ENCODE assay signal across 26 mouse cellular contexts in the genomic region with DNA sequence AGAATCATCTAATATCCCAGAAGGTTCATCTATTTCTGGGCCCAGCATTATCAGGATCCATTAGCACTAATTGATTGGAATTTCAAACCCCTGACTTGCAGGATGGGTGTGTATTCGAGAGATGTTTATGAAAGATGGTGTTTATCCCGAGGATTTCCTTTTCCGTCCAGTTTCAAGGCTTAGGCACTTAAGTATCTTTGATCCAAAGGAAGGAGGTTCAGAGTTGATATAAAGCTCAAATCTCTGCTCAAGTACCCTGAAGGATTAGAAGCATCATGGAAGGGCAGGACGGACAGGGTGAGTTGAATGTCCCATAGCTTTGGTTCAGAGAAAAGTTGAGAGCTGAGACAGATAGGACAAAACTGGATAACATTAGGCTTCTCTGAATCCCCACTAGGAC. TPM values are rescaled to one million over a fixed set of nuclear protein-coding genes. Genes with fewer than 3 reads are reported as not detected.
DNase-seq lines count a peak whose midpoint lies in the region; ATAC-seq and TF ChIP-seq lines count a peak whose summit lies in the region.
"Had no signal": no experiment of that assay in that cellular context is flagged by ENCODE, and none has a peak within 500 bp of the region (broad histone marks: within the 10 kb centered on the region; RNA-seq: fewer than 3 reads in every experiment).

No protein-coding gene starts in this region.

- peaks cover 21% of the 10 kb centered on the region for H3K4me1 ChIP-seq in heart, adult 2 months (ENCODE audit: control insufficient read depth, insufficient read depth, low read length)
- H3K4me1 ChIP-seq in heart, embryonic 14.5 days (ENCODE audit: control insufficient read depth in 2 of 2, insufficient read depth in 2 of 2, low read length in 2 of 2) = peaks cover 45 to 78% of the 10 kb centered on the region in 2 experiments
- H3K4me1 ChIP-seq in heart, embryonic 10.5 days = peaks cover 61% of the 10 kb centered on the region
- H3K4me1 ChIP-seq in heart, postnatal 0 days (ENCODE audit: control insufficient read depth, insufficient read depth) = peaks cover 62% of the 10 kb centered on the region
- H3K4me1 ChIP-seq: forebrain, embryonic 13.5 days had no signal

- no peak overlapping the region for H3K9ac ChIP-seq in heart, adult 2 months (ENCODE audit: low read depth, low read length)
- peak overlapping the region; percentile 61 for H3K9ac ChIP-seq in heart, embryonic 14.5 days (ENCODE audit: low read length)
- H3K9ac ChIP-seq in heart, postnatal 0 days (replicated peaks; ENCODE audit: low read depth, low read length) = no peak overlapping the region
- H3K9ac ChIP-seq: embryonic facial prominence, embryonic 13.5 days; forebrain, embryonic 13.5 days; hindbrain, embryonic 13.5 days; intestine, embryonic 15.5 days had no signal

- intact Hi-C loops in heart, adult 2 months (cut with DNase I) = no loop called here
- intact Hi-C loops in heart, postnatal 36 days (cut with DNase I) = no loop called here

- H3K27ac ChIP-seq in heart, adult 2 months = peak overlapping the region; percentile 39
- H3K27ac ChIP-seq in heart, embryonic 14.5 days (replicated peaks in 1 of 2; ENCODE audit: control insufficient read depth in 1 of 2, insufficient read depth in 1 of 2, low read depth in 2 of 2, low read length in 2 of 2) = peak overlapping the region; percentile 41 to 81; a peak in 3 of 4 replicates
- H3K27ac ChIP-seq in heart, embryonic 10.5 days = no peak overlapping the region
- peak overlapping the region; percentile 78 for H3K27ac ChIP-seq in heart, postnatal 0 days (ENCODE audit: low read depth)
- H3K27ac ChIP-seq: embryonic facial prominence, embryonic 10.5 days; embryonic facial prominence, embryonic 13.5 days; forebrain, embryonic 10.5 days; forebrain, embryonic 13.5 days; hindbrain, embryonic 10.5 days; hindbrain, embryonic 13.5 days; intestine, embryonic 15.5 days had no signal

- DNase-seq in heart, adult 2 months = no peak
- no peak for DNase-seq in heart, postnatal 36 days
- DNase-seq in heart, embryonic 10.5 days (ENCODE audit: low spot score) = no peak
- no peak for DNase-seq in heart, postnatal 0 days (ENCODE audit: low spot score)
- no peak for DNase-seq in heart, adult 11 months
- DNase-seq: adrenal gland, adult 8-10 months; adrenal gland, postnatal 25 days; cerebellum, adult 11-12 months; cerebellum, adult 8-10 months; cerebellum, postnatal 10 days; cerebellum, postnatal 36 days; embryo, embryonic 11 days; gastrocnemius, postnatal 10 days; kidney, adult 11 months; kidney, adult 8-10 months had no signal

- TF ChIP-seq EP300 in heart, adult 2 months (IDR thresholded peaks at IDR 0.05; ENCODE audit: insufficient read depth, low read depth, low read length) = no peak
- TF ChIP-seq EP300 in heart, postnatal 0 days (IDR thresholded peaks at IDR 0.05; ENCODE audit: low read depth) = no peak

- TF ChIP-seq CTCF in heart, adult 2 months (IDR thresholded peaks at IDR 0.05) = no peak
- TF ChIP-seq CTCF in heart, postnatal 0 days (IDR thresholded peaks at IDR 0.05; ENCODE audit: low read depth) = no peak

- H3K4me2 ChIP-seq in heart, embryonic 14.5 days (ENCODE audit: low read length) = peak overlapping the region; percentile 31
- H3K4me2 ChIP-seq in heart, postnatal 0 days (ENCODE audit: low read depth, low read length) = no peak overlapping the region
- H3K4me2 ChIP-seq: embryonic facial prominence, embryonic 13.5 days; forebrain, embryonic 13.5 days; hindbrain, embryonic 13.5 days; intestine, embryonic 15.5 days had no signal

- H3K79me2 ChIP-seq in heart, adult 2 months (replicated peaks; ENCODE audit: control insufficient read depth, insufficient read depth, low read length) = peaks cover 6% of the 10 kb centered on the region; the same call in 1 of the 2 replicates

- no peaks in the 10 kb centered on the region for H3K27me3 ChIP-seq in heart, adult 2 months (ENCODE audit: control insufficient read depth, insufficient read depth, low read length)
- H3K27me3 ChIP-seq in heart, embryonic 14.5 days (ENCODE audit: control insufficient read depth, insufficient read depth, low read length) = no peaks in the 10 kb centered on the region
- no peaks in the 10 kb centered on the region for H3K27me3 ChIP-seq in heart, embryonic 10.5 days (ENCODE audit: insufficient read depth, poor library complexity, severe bottlenecking)
- H3K27me3 ChIP-seq in heart, postnatal 0 days (ENCODE audit: control insufficient read depth, insufficient read depth, low read length) = no peaks in the 10 kb centered on the region
- H3K27me3 ChIP-seq: embryonic facial prominence, embryonic 13.5 days; forebrain, embryonic 13.5 days; hindbrain, embryonic 13.5 days; intestine, embryonic 15.5 days had no signal

- peaks cover 4% of the 10 kb centered on the region; the same call in 1 of the 2 replicates for H3K9me3 ChIP-seq in heart, embryonic 14.5 days (ENCODE audit: control insufficient read depth, low read length)
- no peaks in the 10 kb centered on the region for H3K9me3 ChIP-seq in heart, embryonic 10.5 days
- H3K9me3 ChIP-seq in heart, postnatal 0 days (replicated peaks; ENCODE audit: control insufficient read depth, low read length) = no peaks in the 10 kb centered on the region
- H3K9me3 ChIP-seq: intestine, embryonic 15.5 days had no signal

- ATAC-seq in heart, embryonic 14.5 days (ENCODE audit: insufficient number of reproducible peaks, insufficient read depth, low FRiP score, low read depth) = no peak
- no peak for ATAC-seq in heart, postnatal 0 days (ENCODE audit: insufficient read depth, low read depth)
- ATAC-seq: activated CD4-positive, CD25-positive, alpha-beta regulatory T cell, adult 4 months; forebrain, embryonic 13.5 days; forebrain, embryonic 16.5 days; hindbrain, embryonic 16.5 days had no signal

- 48% methylated on average over 4 of the region's 4 CpGs for WGBS in heart, adult 2 months
- 55% methylated on average over 4 of the region's 4 CpGs for WGBS in heart, embryonic 14.5 days
- 61% methylated on average over 4 of the region's 4 CpGs for WGBS in heart, embryonic 10.5 days
- 51% methylated on average over 4 of the region's 4 CpGs for WGBS in heart, postnatal 0 days

- peaks cover 69% of the 10 kb centered on the region for H3K36me3 ChIP-seq in heart, adult 2 months (ENCODE audit: control insufficient read depth, insufficient read depth, low read length)
- H3K36me3 ChIP-seq in heart, embryonic 14.5 days (ENCODE audit: control insufficient read depth, insufficient read depth, low read length) = peaks cover 94% of the 10 kb centered on the region
- H3K36me3 ChIP-seq in heart, embryonic 10.5 days = peaks cover 81% of the 10 kb centered on the region
- H3K36me3 ChIP-seq in heart, postnatal 0 days (replicated peaks; ENCODE audit: control insufficient read depth, insufficient read depth, low read length) = peaks cover 70% of the 10 kb centered on the region

- H3K4me3 ChIP-seq in heart, adult 2 months = no peak overlapping the region
- no peak overlapping the region for H3K4me3 ChIP-seq in heart, embryonic 14.5 days (ENCODE audit: control insufficient read depth in 1 of 2, insufficient read depth in 1 of 2, low read depth in 1 of 2, low read length in 2 of 2)
- H3K4me3 ChIP-seq in heart, embryonic 10.5 days = no peak overlapping the region
- H3K4me3 ChIP-seq in heart, postnatal 0 days (ENCODE audit: low read depth, low read length) = no peak overlapping the region
- H3K4me3 ChIP-seq: embryonic facial prominence, embryonic 10.5 days; embryonic facial prominence, embryonic 13.5 days; forebrain, embryonic 10.5 days; forebrain, embryonic 13.5 days; hindbrain, embryonic 10.5 days; hindbrain, embryonic 13.5 days; intestine, embryonic 15.5 days had no signal

- no peak for TF ChIP-seq POLR2A in heart, adult 2 months (IDR thresholded peaks at IDR 0.05; ENCODE audit: insufficient read depth, low read depth, low read length)

RNA-seq across cellular contexts. Expression of gene Lbh, which starts 15.0 kb away (rescaled TPM):
- total RNA-seq in heart, adult 2 months (2021) = 100 to 1,000 TPM; 354 to 451 TPM
- 522 and 708 TPM in 2 replicates for polyA plus RNA-seq in heart, adult 2 months (2012; rRNA removed)
- 100 to 1,000 TPM; 339 to 436 TPM for total RNA-seq in heart, postnatal 36 days (2021)
- 28.8 and 36.2 TPM in 2 replicates for polyA plus RNA-seq in heart, embryonic 14.5 days (2014; fragmentation: Nextera tagmentation; extraction: Ambion mirVana)
- 10.8 and 15.4 TPM in 2 replicates for polyA plus RNA-seq in heart, embryonic 10.5 days (2016; fragmentation: Nextera tagmentation; extraction: Ambion mirVana)
- 453 and 478 TPM in 2 replicates for total RNA-seq in heart, postnatal 0 days (2014; rRNA removed; ENCODE audit: low replicate concordance)
- 28.5 and 31.1 TPM in 2 replicates for polyA plus RNA-seq in heart, postnatal 0 days (2015; fragmentation: Nextera tagmentation; extraction: Ambion mirVana)

Comparison
In these comparisons a context has a peak if more than half of its experiments do, and no peak if none do; other contexts are left out.
1. RNA of gene Lbh, which starts 15.0 kb away (polyA plus RNA-seq): 522 to 708 TPM in heart, adult 2 months; 28.8 to 36.2 TPM in heart, embryonic 14.5 days, 28.5 to 31.1 TPM in heart, postnatal 0 days and 10.8 to 15.4 TPM in heart, embryonic 10.5 days; every median in the first group is over 10 times any median in the second.